Comparison of ENCODE assay signal across 18 mouse cellular contexts in the genomic region with DNA sequence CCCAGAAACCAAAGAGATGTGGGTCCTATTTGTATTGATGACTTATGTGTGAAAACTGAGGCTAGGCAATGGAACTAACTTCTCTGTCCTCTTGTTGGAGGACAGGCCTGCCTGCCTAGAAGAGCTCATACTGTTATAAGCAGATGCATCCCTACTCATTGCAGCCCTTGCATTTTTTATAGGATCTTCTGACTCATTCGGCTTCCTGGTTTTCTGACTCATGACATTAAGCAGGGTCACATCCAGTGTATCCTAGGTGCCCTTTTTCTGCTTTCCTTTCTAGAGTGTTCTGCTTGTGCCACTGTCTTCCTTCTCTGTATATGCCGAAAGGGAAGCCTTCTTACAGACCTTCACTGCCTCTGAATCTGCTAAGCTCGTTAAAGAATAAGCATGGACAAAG.
"Had no signal": no experiment of that assay in that cellular context is flagged by ENCODE, and none has a peak within 500 bp of the region (broad histone marks: within the 10 kb centered on the region; RNA-seq: fewer than 3 reads in every experiment).

No protein-coding gene starts in this region.

- H3K4me2 ChIP-seq: kidney, embryonic 15.5 days; liver, embryonic 13.5 days; midbrain, embryonic 13.5 days; neural tube, embryonic 12.5 days; neural tube, embryonic 15.5 days had no signal

- ATAC-seq: midbrain, embryonic 13.5 days had no signal

- H3K36me3 ChIP-seq: kidney, embryonic 15.5 days; liver, embryonic 13.5 days; midbrain, embryonic 10.5 days; midbrain, embryonic 13.5 days; neural tube, embryonic 12.5 days; neural tube, embryonic 15.5 days had no signal

- H3K27me3 ChIP-seq: kidney, embryonic 15.5 days; liver, embryonic 13.5 days; midbrain, embryonic 13.5 days; neural tube, embryonic 12.5 days; neural tube, embryonic 15.5 days had no signal

- H3K27ac ChIP-seq: kidney, embryonic 15.5 days; left cerebral cortex, adult 2 months; liver, embryonic 13.5 days; midbrain, embryonic 10.5 days; midbrain, embryonic 13.5 days; neural tube, embryonic 12.5 days; neural tube, embryonic 15.5 days had no signal

- H3K4me3 ChIP-seq: kidney, embryonic 15.5 days; left cerebral cortex, adult 2 months; liver, embryonic 13.5 days; midbrain, embryonic 10.5 days; midbrain, embryonic 13.5 days; neural tube, embryonic 12.5 days; neural tube, embryonic 15.5 days had no signal

- H3K9ac ChIP-seq: kidney, embryonic 15.5 days; liver, embryonic 13.5 days; midbrain, embryonic 13.5 days; neural tube, embryonic 12.5 days; neural tube, embryonic 15.5 days had no signal

- DNase-seq: kidney, postnatal 10 days; kidney, postnatal 36 days; layer of hippocampus, postnatal 36 days; liver, embryonic 13.5 days; lung, adult 2 months; lung, postnatal 14 days; lung, postnatal 4 days; right cerebral cortex, adult 18-20 months; right cerebral cortex, postnatal 14 days; right cerebral cortex, postnatal 4 days; thymus, adult 18-20 months; thymus, postnatal 36 days had no signal

- H3K4me1 ChIP-seq: kidney, embryonic 15.5 days; liver, embryonic 13.5 days; midbrain, embryonic 10.5 days; midbrain, embryonic 13.5 days; neural tube, embryonic 12.5 days; neural tube, embryonic 15.5 days had no signal

- H3K9me3 ChIP-seq: kidney, embryonic 15.5 days; liver, embryonic 13.5 days; midbrain, embryonic 10.5 days; midbrain, embryonic 13.5 days; neural tube, embryonic 12.5 days; neural tube, embryonic 15.5 days had no signal
